Mouse (Mus musculus) lung, postnatal 14 days (tissue): ENCODE data around the gene Intu.
A peak's percentile ranks its signal among the peaks of the same experiment; 100 is the strongest.

ENCODE experiments used
- DNase-seq: peaks from one replicate; pipeline ENCODE4 v3.0.0; 2021

The Intu gene

DNA sequence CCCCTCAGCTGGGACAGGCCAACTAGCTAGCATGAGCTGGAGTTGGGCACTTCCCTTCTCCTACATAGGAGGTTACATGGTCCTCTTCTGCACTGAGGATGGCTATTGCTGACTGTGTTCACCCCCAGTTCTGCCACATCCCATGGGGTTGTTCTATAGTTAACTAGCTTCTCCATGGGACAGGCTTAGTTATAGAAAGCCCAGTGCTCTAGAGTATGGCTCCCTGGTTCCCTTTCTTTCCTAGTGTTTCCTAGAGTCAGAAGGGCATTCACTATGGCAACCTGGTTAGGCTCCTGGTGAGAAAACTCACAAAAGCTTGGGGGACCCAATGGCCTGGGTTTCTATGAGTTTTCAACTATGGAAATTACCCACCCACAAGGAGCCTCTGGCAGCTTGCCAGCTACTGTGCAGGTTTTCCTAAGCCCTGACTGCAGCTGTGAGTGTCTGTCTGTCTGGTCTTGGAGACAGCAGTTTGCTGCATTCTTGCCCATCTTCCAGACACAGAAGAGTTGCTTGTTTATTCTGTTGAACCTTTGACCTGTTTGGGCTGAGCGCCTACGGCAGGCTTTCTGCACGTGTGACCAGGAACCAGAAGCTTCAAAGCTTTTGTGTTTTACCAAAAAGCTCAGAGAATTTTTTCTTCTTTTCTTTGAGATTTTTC, 154.9 kb downstream of the Intu start:
- peak; percentile 13 for DNase-seq

- no peak for DNase-seq
Observed at GRCm38 (mm10) chr3:40686836-40687235, 155.8 kb downstream of the Intu start.

DNA sequence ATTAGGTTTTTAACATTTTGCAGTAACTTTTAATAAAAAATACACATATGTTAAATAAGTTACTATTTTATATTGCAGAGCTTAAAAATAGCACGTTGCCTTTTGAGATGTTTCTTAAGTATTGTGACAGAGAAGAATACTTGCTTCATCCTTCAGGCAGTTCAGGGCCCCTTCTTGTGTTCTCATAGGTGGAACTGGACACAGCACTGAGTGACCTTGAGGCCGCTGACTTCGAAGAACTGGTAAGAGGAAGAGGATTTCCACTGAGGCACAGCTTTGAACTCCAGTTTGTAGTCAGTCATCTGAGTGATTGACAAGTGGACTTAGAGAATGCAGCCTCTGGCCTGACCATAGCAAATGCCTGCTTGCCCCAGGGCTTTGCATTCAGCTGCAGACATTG, 156.5 kb downstream of the Intu start:
- DNase-seq, result no peak

GRCm38 (mm10) chr3:40691566-40691965, 160.5 kb downstream of the Intu start:
- DNase-seq, result no peak

GRCm38 (mm10) chr3:40693435-40693834, 162.3 kb downstream of the Intu start:
- no peak for DNase-seq

DNA sequence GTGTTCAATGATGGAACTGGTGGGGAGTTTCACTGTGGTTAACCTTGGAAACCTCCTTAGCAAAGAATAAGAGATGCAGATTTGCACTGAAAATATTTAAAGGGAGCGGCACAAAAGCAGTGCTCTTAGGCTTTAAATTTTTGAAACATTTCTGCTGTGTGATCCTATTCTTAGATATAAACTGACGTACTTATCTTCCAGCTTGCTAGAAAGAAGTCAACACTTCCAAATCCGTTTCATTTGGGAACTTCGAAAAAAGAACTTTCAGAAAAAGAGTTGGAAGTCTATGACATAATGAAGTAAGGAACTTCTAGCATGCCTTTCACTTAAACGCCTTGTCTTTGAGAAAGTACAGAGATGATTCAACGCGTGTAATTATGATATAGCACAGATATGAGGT, 162.9 kb downstream of the Intu start:
- no peak for DNase-seq

DNA sequence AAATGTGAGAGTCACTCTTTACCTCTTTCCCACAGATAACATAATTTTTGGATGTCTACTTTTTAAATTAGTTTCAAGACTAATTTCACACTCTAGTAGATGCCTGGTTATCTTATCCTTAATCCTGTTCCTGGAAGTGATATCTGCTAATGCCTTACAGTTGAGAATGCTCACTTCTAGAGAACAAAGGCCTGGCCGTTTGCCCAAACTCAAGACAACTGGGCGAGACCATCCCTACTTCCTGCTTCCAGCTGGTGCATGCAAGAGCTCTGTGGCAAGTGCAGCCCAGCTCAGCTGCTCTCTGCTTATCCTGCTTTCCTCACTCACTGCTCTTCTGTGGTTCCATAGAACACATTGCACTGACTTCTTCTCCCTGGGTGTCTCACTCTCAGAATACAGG, 163.4 kb downstream of the Intu start:
- peak; percentile 68 for DNase-seq

DNA sequence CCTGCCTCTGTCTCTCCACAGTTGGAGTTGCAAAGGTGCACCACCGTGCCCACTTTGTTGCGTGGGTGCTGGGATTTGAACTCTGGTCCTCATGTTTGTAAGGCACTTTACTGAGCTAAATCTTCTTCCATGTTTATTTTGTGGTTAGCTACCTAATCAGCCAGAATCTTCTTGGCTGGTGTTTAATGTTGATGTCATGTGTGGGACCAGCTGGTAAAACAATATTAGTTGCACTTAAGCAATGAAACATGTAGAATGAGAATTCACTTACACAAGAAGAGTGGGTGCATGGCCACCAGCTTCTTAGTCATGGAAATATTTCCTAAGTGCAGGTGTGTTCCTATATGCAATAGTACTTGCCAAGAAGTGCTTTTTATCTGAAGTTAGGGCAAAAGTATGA, 164.1 kb downstream of the Intu start:
- no peak for DNase-seq

GRCm38 (mm10) chr3:40698834-40699233, 167.7 kb downstream of the Intu start:
- DNase-seq, result no peak

- DNase-seq, result peak; percentile 11
Observed at GRCm38 (mm10) chr3:40704816-40705430, 173.8 kb downstream of the Intu start.

GRCm38 (mm10) chr3:40708655-40709054, 177.6 kb downstream of the Intu start, which contains the start of gene Slc25a31:
TSS of gene Slc25a31 (plus strand) at chr3:40708855.
- no peak for DNase-seq

DNA sequence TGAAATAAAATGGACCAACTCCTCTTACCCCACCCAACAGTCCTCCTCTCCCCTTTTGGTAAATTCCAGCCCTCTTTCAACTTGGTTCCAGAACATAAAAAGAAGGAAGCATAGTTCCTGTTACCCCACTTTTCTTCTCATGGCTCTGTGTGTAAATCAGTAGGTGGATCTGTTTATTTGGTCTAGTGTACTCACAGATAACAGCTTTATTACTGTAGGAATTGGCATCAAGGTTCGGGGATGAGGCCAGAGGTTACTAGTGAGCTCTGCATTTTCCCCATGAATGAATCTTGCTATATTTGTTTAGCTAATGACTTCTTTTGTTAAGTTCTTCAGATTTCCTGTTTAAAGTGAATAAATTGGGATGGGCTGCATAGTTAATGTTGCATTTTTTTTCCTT, 185.0 kb downstream of the Intu start:
- DNase-seq, result no peak

GRCm38 (mm10) chr3:40719022-40719421, 187.9 kb downstream of the Intu start:
- DNase-seq, result no peak

DNA sequence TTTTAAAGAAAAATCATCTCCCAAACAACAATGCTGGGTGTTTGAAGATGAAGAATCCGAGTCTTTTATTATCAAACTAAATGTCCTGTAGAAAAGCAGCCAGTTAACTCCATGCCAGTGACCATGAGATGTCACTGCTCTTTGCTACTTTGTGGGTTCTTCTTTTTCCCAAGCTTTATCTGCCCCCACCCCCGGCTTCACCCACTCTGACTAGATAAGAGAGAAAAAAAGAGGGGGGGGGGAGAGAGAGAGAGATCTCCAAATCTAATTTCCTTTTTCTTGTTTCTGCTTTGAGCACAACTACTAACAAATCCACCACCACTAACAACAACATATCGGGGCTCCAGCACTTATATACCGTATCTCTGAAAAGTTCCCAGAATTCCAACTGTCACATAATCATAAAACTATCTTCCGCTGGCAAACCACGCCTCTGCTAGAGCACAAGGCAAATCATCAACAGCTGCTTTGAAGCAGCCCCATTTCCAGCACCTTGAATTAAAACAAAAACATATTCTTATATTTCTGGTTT, 207.4 kb downstream of the Intu start:
- no peak for DNase-seq

GRCm38 (mm10) chr3:40744024-40744835, 213.1 kb downstream of the Intu start, which contains the start of gene Hspa4l:
TSS of gene Hspa4l (plus strand) at chr3:40744495.
- DNase-seq, result peak; percentile 2

DNA sequence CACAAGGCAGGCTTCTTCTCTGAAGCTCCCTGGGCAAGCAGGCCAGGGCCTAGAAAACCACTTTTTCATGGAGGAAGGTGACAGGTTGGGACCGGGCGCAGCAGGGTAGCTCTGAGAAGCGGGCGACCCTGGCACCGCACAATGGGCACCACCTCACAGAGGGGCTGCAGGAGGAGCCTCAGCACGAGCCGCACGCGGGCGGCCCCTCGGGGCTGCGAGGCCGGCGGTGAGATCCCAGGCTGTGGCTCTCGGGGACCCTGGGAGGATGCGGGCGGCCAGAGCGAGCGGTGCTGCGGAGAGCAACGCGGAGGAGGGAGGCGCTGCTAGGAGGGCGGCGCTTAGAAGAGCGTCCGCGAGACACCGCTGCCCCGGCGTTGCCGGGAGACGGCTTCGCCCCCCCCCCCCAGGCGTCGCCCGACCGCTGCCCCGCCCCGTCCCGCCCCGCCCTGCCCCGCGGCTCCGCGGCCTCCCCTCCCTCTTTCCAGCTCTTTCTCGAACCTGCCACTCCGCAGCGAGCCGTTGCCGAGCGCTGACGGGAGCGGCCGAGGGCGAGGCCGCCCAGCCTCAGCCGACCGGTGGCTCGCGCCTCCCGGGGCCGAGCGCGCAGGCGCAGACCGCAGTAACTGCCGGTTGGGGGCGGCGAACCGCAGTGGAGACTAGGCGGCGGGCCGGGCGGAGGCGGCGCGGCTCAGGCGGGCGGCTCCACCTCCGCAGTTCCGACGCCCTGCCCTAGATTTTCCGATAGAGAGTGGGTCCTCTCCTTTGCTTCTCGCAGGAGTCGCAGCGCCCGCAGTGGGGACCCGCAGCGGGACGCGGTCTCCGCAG, 214.0 kb downstream of the Intu start:
- peak; percentile 91 for DNase-seq

GRCm38 (mm10) chr3:40745661-40746547, 214.8 kb downstream of the Intu start:
- DNase-seq, result peak; percentile 3
